Mouse (Mus musculus): ENCODE results near the gene Pla2r1.

The Pla2r1 gene

GRCm38 (mm10) chr2:60552902-60553682 is at the start of gene Pla2r1:
Gene Pla2r1, minus strand, starts transcription at chr2:60553308.
- DNase-seq: peak; percentile 55 to 58

GRCm38 (mm10) chr2:60601326-60601725 is 48.2 kb upstream of the Pla2r1 start:
- DNase-seq: no peak

- DNase-seq: no peak
These were observed 47.8 kb upstream of the Pla2r1 start for GRCm38 (mm10) chr2:60600863-60601262.

GRCm38 (mm10) chr2:60583416-60583815 is 30.3 kb upstream of the Pla2r1 start:
- DNase-seq: no peak

GRCm38 (mm10) chr2:60554561-60554960 is 1.5 kb upstream of the Pla2r1 start:
- DNase-seq: no peak

- DNase-seq: no peak
These were observed 769 bp downstream of the Pla2r1 start for GRCm38 (mm10) chr2:60552177-60552901.

- DNase-seq: no peak
These were observed 1.4 kb downstream of the Pla2r1 start for GRCm38 (mm10) chr2:60551673-60552072.

- no peak for DNase-seq
These were observed 2.6 kb downstream of the Pla2r1 start for GRCm38 (mm10) chr2:60550521-60550920.

- no peak for DNase-seq
These were observed 3.3 kb downstream of the Pla2r1 start for GRCm38 (mm10) chr2:60549851-60550250.

GRCm38 (mm10) chr2:60546082-60546481 is 7.0 kb downstream of the Pla2r1 start:
- DNase-seq: no peak

GRCm38 (mm10) chr2:60544006-60544405 is 9.1 kb downstream of the Pla2r1 start:
- DNase-seq: no peak

GRCm38 (mm10) chr2:60541745-60542144 is 11.4 kb downstream of the Pla2r1 start:
- no peak for DNase-seq

GRCm38 (mm10) chr2:60540346-60540745 is 12.8 kb downstream of the Pla2r1 start:
- DNase-seq: no peak

- no peak for DNase-seq
These were observed 14.4 kb downstream of the Pla2r1 start for GRCm38 (mm10) chr2:60538710-60539109.

GRCm38 (mm10) chr2:60538274-60538673 is 14.8 kb downstream of the Pla2r1 start:
- DNase-seq: no peak

- no peak for DNase-seq
These were observed 18.4 kb downstream of the Pla2r1 start for GRCm38 (mm10) chr2:60534755-60535154.

GRCm38 (mm10) chr2:60533026-60533425 is 20.1 kb downstream of the Pla2r1 start:
- no peak for DNase-seq

GRCm38 (mm10) chr2:60532495-60532894 is 20.6 kb downstream of the Pla2r1 start:
- no peak for DNase-seq

GRCm38 (mm10) chr2:60515817-60516216 is 37.3 kb downstream of the Pla2r1 start:
- no peak for DNase-seq

- DNase-seq: no peak
These were observed 38.2 kb downstream of the Pla2r1 start for GRCm38 (mm10) chr2:60514863-60515262.

- no peak for DNase-seq
These were observed 42.4 kb downstream of the Pla2r1 start for GRCm38 (mm10) chr2:60510718-60511117.

GRCm38 (mm10) chr2:60505145-60505544 is 48.0 kb downstream of the Pla2r1 start:
- no peak for DNase-seq

- DNase-seq: no peak
These were observed 48.4 kb downstream of the Pla2r1 start for GRCm38 (mm10) chr2:60504718-60505117.

- no peak for DNase-seq
These were observed 49.1 kb downstream of the Pla2r1 start for GRCm38 (mm10) chr2:60503991-60504390.

All from lung, adult 18-20 months (tissue).